Mouse (Mus musculus): ENCODE results near the gene Gm20403.
"Not testable (repeated sequence)": the region's sequence is repeated elsewhere in the genome, so short reads cannot be mapped to it uniquely, and the experiment has no call there.

Gm20403 gene

GRCm38 (mm10) chr12:54993246-54994067 lies 7.1 kb upstream of the Gm20403 start:
- peak in 1 of 2 experiments; percentile 11 for DNase-seq (ENCODE audit: low spot score in 2 of 2)

- DNase-seq (ENCODE audit: low spot score in 2 of 2) = no peak
Measured at GRCm38 (mm10) chr12:54992814-54993213, 6.5 kb upstream of the Gm20403 start.

- DNase-seq (ENCODE audit: low spot score in 2 of 2) = no peak
Measured at GRCm38 (mm10) chr12:54988323-54988850, 2.1 kb upstream of the Gm20403 start.

GRCm38 (mm10) chr12:54987156-54987555 lies 827 bp upstream of the Gm20403 start:
- DNase-seq (ENCODE audit: low spot score in 2 of 2) = no peak

GRCm38 (mm10) chr12:54985257-54986051 lies 875 bp downstream of the Gm20403 start:
- peak in 1 of 2 experiments; percentile 32 for DNase-seq (ENCODE audit: low spot score in 2 of 2)

- DNase-seq (ENCODE audit: low spot score in 2 of 2) = peak in 1 of 2 experiments; percentile 9
Measured at GRCm38 (mm10) chr12:54984701-54985256, 1.6 kb downstream of the Gm20403 start.

- DNase-seq (ENCODE audit: low spot score in 2 of 2) = no peak
Measured at GRCm38 (mm10) chr12:54982935-54983715, 3.2 kb downstream of the Gm20403 start.

GRCm38 (mm10) chr12:54981962-54982361 lies 4.4 kb downstream of the Gm20403 start:
- DNase-seq (ENCODE audit: low spot score in 2 of 2) = no peak

- DNase-seq (ENCODE audit: low spot score in 2 of 2) = no peak
Measured at GRCm38 (mm10) chr12:54980939-54981338, 5.4 kb downstream of the Gm20403 start.

- DNase-seq (ENCODE audit: low spot score in 2 of 2) = no peak
Measured at GRCm38 (mm10) chr12:54980532-54980931, 5.8 kb downstream of the Gm20403 start.

GRCm38 (mm10) chr12:54969033-54969432 lies 17.3 kb downstream of the Gm20403 start:
- no peak for DNase-seq (ENCODE audit: low spot score in 2 of 2)

- no peak for DNase-seq (ENCODE audit: low spot score in 2 of 2)
Measured at GRCm38 (mm10) chr12:54965532-54966160, 20.7 kb downstream of the Gm20403 start.

- DNase-seq (ENCODE audit: low spot score in 2 of 2) = no peak
Measured at GRCm38 (mm10) chr12:54959569-54959968, 26.8 kb downstream of the Gm20403 start.

- DNase-seq (ENCODE audit: low spot score in 2 of 2) = no peak
Measured at GRCm38 (mm10) chr12:54956974-54957373, 29.4 kb downstream of the Gm20403 start.

- no peak for DNase-seq (ENCODE audit: low spot score in 2 of 2)
Measured at GRCm38 (mm10) chr12:54956457-54956856, 29.9 kb downstream of the Gm20403 start.

- no peak for DNase-seq (ENCODE audit: low spot score in 2 of 2)
Measured at GRCm38 (mm10) chr12:54946116-54946515, 40.2 kb downstream of the Gm20403 start.

GRCm38 (mm10) chr12:54942586-54943157 lies 43.7 kb downstream of the Gm20403 start:
- DNase-seq (ENCODE audit: low spot score in 2 of 2) = not testable (repeated sequence)

GRCm38 (mm10) chr12:54937581-54938343 lies 48.6 kb downstream of the Gm20403 start:
- not testable (repeated sequence) for DNase-seq (ENCODE audit: low spot score in 2 of 2)
